Mouse (Mus musculus) limb, embryonic 13.5 days (tissue): Measurements from ENCODE around the gene Zfp652. TPM values are rescaled to one million over a fixed set of nuclear protein-coding genes. Genes with fewer than 3 reads are reported as not detected.

Experiments
- ATAC-seq: fragments of 200-750 bp; cut with Nextera tagmentation; 2 replicates; pipeline ENCODE4 v1.8.0; 2017; ENCODE audit warnings: low read depth, moderate number of reproducible peaks, moderate TSS enrichment; ENCODE audit not compliant: low FRiP score
- H3K27ac ChIP-seq: fragments of 300-500 bp; sonication (generic); 2 replicates; pipeline ENCODE4 v1.5.1; 2015; ENCODE audit warnings: inconsistent platforms, mild to moderate bottlenecking, moderate library complexity
- H3K27me3 ChIP-seq: fragments of 300-500 bp; sonication (generic); 2 replicates; pipeline ENCODE4 v1.6.1; 2015; ENCODE audit warnings: mild to moderate bottlenecking, inconsistent platforms
- H3K36me3 ChIP-seq: fragments of 300-500 bp; sonication (generic); 2 replicates; pipeline ENCODE4 v1.6.1; 2015; ENCODE audit warnings: inconsistent platforms, mild to moderate bottlenecking, moderate library complexity
- H3K4me1 ChIP-seq: fragments of 300-500 bp; sonication (generic); 2 replicates; pipeline ENCODE4 v1.6.1; 2015; ENCODE audit warnings: inconsistent platforms
- H3K4me2 ChIP-seq: fragments of 300-500 bp; sonication (generic); replicated peaks from 2 replicates; pipeline ENCODE4 v1.6.1; 2015; ENCODE audit warnings: inconsistent platforms, mild to moderate bottlenecking, moderate library complexity
- H3K4me3 ChIP-seq: fragments of 300-500 bp; sonication (generic); 2 replicates; pipeline ENCODE4 v1.5.1; 2015; ENCODE audit warnings: moderate library complexity, mild to moderate bottlenecking, inconsistent platforms
- H3K9ac ChIP-seq: fragments of 300-500 bp; sonication (generic); 2 replicates; pipeline ENCODE4 v1.6.1; 2015; ENCODE audit warnings: mild to moderate bottlenecking, inconsistent platforms
- H3K9me3 ChIP-seq: fragments of 300-500 bp; sonication (generic); 2 replicates; pipeline ENCODE4 v1.6.1; 2016; ENCODE audit warnings: inconsistent platforms
- WGBS: fragments of 180-500 bp; shearing (Covaris S2); methylation state at CpG from one replicate; pipeline ENCODE4 v1.1.7; 2015; 5-methylcytosine and 5-hydroxymethylcytosine counted together
- polyA plus RNA-seq: library from polyadenylated mRNA; unstranded; fragments of >200 nt; fragmentation: Nextera tagmentation; extraction: Ambion mirVana; gene quantifications from 2 replicates; pipeline ENCODE4 v1.2.1, GENCODE M21; 2015

The Zfp652 gene
- polyA plus RNA-seq, 1 experiment from 2014 or later = 26.8 TPM

DNA sequence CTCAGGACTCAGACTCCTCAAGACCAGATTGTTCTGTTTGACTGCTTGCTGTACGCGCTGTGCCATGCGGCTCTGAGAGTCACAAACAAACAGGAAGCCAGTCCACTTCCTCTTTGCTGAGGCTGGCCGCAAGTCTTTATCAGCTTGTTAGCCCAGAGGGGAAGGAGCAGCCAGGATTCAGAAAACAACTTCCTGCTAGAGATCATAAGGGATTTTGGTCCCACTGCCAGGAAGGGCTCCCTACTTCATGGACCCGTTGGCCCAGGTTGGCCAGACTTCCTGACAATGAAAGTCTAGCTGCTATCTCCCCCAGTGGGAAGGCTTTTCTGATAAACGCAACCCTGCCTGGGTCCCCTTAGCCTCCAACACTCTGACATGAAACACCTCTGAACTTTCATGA lies 24.0 kb upstream of the Zfp652 start:
- Histone ChIP-seq H3K27ac (peak overlapping the region; percentile 33; the same call in 1 of the 2 replicates), H3K36me3 (no peaks in the 10 kb centered on the region), H3K4me2 (no peak overlapping the region; the same call in 1 of the 2 replicates), H3K4me1 (peaks cover 5% of the 10 kb centered on the region; the same call in 1 of the 2 replicates), H3K4me3 (no peak overlapping the region), H3K27me3 (no peaks in the 10 kb centered on the region), H3K9me3 (no peaks in the 10 kb centered on the region), H3K9ac (no peak overlapping the region)
- ATAC-seq = no peak
- WGBS = 57% methylated on average over 6 of the region's 6 CpGs

DNA sequence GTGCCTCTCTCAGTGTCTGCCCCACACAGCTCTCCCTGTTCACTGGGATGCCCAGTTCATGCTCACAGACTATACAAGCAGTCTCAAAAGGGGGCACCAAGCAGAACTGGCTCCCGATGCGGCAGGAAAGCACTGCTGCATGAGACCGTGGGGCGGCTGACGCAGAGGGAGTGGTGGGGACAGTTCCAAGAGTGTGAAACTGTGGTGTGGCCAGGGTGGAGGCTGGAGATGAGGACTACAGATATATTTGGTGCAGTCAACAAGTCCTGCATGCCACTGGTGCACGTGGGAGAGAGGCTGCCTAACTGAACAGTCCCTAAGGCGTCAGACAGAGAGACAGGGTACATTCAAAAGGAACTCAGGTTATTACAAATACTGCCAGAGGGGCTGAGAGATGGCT lies 23.5 kb upstream of the Zfp652 start:
- peak overlapping the region; percentile 33; the same call in 1 of the 2 replicates for H3K27ac ChIP-seq
- H3K9ac ChIP-seq = no peak overlapping the region
- H3K27me3 ChIP-seq = no peaks in the 10 kb centered on the region
- H3K4me3 ChIP-seq = no peak overlapping the region
- H3K4me2 ChIP-seq = no peak overlapping the region; the same call in 1 of the 2 replicates
- H3K4me1 ChIP-seq = peaks cover 5% of the 10 kb centered on the region; the same call in 1 of the 2 replicates
- H3K9me3 ChIP-seq = no peaks in the 10 kb centered on the region
- 66% methylated on average over 7 of the region's 7 CpGs for WGBS
- ATAC-seq = no peak
- no peaks in the 10 kb centered on the region for H3K36me3 ChIP-seq

DNA sequence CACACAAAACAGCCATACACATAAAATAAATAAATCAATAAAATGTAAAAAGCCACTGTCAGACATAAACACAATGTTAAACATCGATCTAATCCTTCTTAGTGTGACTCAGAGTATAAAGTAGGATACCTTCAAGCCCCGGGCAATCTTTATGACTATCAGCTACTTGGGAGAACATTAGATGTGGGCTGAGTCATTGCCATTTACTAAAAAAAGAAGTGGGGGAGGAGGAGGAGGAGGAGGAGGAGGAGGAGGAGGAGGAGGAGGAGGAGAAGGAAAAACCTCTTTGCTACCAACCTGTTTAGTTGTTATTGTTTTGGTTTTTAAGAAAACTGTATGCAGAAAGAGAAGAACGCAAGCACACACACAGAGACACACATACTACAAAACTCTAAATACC lies 22.9 kb upstream of the Zfp652 start:
- Histone ChIP-seq H3K4me2 (no peak overlapping the region), H3K4me3 (no peak overlapping the region), H3K9me3 (no peaks in the 10 kb centered on the region), H3K27ac (no peak overlapping the region), H3K9ac (no peak overlapping the region), H3K36me3 (no peaks in the 10 kb centered on the region), H3K4me1 (peaks cover 5% of the 10 kb centered on the region; the same call in 1 of the 2 replicates), H3K27me3 (no peaks in the 10 kb centered on the region)
- no peak for ATAC-seq
- WGBS = 79% methylated on average over 3 of the region's 3 CpGs

DNA sequence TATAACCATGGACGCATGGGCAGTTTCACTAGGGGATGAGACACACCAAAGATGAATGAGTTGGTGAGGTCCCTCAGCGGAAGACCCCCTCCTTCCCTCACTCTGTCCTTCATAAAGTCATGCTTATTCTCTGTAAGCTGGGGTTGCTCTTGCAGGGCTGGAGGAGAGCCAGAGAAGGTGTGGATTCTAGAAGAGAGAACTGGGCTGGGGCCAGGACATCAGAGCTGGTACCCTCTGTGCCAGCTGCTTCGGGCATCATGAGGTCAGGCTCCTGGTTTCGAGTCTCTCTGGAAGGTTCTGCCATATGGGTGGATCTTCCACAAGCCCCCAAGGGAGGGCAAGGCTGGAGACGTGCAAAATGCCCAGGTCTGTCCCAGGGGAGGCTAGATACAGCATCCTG lies 13.9 kb upstream of the Zfp652 start:
- Histone ChIP-seq H3K27me3 (no peaks in the 10 kb centered on the region), H3K9ac (no peak overlapping the region), H3K4me2 (no peak overlapping the region), H3K36me3 (no peaks in the 10 kb centered on the region), H3K4me1 (peaks cover 2% of the 10 kb centered on the region; the same call in 1 of the 2 replicates), H3K27ac (no peak overlapping the region), H3K4me3 (no peak overlapping the region), H3K9me3 (no peaks in the 10 kb centered on the region)
- WGBS = 84% methylated on average over 5 of the region's 5 CpGs
- no peak for ATAC-seq

DNA sequence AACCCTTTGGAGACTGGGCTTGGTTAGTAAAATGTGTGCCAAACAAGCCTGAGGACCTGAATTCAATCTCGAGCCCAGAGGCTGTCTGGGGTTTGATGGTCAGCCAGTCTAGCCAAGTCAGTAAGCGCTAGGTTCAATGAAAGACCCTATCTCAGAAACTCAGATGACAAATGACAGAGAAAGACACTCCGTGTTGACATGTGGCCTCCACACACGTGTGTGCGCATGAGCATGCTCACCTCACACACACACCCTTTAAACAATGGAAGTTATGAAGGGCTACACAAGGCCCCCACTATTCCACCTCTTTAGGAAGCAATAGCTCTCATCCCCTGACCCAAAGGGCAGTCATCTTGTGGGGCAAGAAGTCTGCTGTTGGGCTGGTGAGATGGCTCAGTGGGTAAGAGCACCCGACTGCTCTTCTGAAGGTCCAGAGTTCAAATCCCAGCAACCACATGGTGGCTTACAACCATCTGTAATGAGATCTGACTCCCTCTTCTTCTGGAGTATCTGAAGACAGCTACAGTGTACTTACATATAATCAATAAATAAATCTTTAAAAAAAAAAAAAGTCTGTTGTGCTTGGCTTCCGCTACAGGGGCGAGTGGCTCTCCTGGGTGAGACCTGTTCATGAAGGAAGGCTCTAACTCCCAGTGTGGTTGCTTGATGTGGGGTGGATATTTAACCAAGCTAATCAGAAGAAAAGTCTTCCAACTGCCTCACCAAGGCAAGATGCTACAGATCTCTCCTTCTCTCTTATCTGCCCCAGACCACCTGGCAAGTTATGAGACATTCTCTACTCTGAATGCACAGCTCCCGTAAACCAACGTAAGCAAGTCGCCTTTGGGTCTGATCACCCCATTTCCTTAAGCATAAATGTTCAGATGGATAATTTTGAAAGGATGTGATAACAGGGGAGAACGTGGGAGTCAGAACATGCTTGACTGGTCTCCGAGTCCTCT lies 11.4 kb upstream of the Zfp652 start:
- Histone ChIP-seq H3K4me1 (peaks cover 2% of the 10 kb centered on the region; the same call in 1 of the 2 replicates), H3K27ac (no peak overlapping the region), H3K4me2 (no peak overlapping the region), H3K36me3 (no peaks in the 10 kb centered on the region), H3K4me3 (no peak overlapping the region), H3K9me3 (no peaks in the 10 kb centered on the region), H3K9ac (no peak overlapping the region), H3K27me3 (no peaks in the 10 kb centered on the region)
- 90% methylated on average over 13 of the region's 13 CpGs for WGBS
- no peak for ATAC-seq

DNA sequence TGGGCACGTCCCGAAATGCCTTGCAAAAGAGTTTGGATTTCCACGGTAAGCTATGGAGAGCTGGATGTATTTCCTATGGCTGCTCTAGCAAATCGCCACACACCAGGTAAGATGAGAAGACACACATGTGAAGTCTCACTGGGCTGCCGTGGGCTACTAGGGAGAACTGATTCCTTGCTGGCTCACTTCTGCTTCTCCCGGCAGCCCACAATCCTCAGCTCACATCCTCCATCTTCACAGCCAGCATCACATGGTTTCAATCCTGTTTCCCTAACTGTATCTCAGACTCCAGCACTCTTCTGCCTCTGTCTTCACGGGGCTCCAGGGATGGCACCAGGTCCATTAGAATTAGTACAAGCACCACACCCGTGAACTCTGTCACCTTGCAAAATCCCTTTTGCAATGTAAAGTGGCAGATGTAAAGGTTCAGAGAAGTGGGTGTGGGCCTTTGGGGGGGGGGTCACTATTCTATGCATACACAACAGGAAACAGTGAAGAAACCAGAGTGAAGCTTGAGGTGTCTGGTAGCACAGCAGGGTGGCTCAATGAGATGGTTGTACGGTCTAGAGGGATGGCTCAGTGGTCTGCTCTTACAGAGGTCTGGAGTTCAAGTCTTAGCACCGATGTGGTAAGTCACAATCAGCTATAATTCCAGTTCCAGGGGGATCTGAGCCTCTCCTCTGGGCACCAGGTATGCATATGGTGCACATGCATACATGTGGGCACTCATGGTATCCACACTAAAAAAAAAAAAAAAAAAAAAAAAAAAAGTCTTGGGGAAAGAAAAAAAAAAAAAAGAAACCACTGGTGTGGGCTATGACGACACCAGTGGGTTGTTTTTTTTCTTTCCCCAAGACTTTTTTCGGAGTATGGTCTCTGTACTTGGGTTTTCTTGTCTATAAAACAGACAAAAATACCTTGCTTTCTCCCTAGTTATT lies 8.2 kb upstream of the Zfp652 start:
- Histone ChIP-seq H3K36me3 (no peaks in the 10 kb centered on the region), H3K27ac (no peak overlapping the region), H3K4me3 (no peak overlapping the region), H3K27me3 (no peaks in the 10 kb centered on the region), H3K4me2 (no peak overlapping the region), H3K4me1 (peaks cover 9% of the 10 kb centered on the region), H3K9ac (no peak overlapping the region), H3K9me3 (no peaks in the 10 kb centered on the region)
- 86% methylated on average over 12 of the region's 12 CpGs for WGBS
- ATAC-seq = no peak

DNA sequence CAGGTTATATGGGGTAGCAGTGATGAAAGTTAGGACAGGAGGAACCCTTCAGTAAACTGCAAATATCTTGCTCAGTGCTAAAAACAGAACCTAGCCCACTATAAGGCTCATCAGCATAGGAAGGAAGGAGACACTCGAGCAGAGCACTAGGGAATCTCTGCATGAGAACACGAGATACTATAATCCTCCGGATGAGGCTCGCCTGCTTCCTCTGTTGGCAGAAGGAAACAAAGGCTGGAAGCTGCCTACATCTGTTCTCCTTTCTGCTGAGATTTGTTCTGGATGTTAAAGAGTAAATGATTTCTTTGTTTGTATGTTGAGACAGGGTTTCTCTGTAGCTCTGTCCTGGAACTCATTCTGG lies 7.5 kb upstream of the Zfp652 start:
- Histone ChIP-seq H3K27ac (no peak overlapping the region), H3K4me3 (no peak overlapping the region), H3K36me3 (no peaks in the 10 kb centered on the region), H3K9ac (no peak overlapping the region), H3K27me3 (no peaks in the 10 kb centered on the region), H3K9me3 (no peaks in the 10 kb centered on the region), H3K4me2 (no peak overlapping the region), H3K4me1 (peaks cover 9% of the 10 kb centered on the region)
- ATAC-seq = no peak
- WGBS = 78% methylated on average over 4 of the region's 4 CpGs

DNA sequence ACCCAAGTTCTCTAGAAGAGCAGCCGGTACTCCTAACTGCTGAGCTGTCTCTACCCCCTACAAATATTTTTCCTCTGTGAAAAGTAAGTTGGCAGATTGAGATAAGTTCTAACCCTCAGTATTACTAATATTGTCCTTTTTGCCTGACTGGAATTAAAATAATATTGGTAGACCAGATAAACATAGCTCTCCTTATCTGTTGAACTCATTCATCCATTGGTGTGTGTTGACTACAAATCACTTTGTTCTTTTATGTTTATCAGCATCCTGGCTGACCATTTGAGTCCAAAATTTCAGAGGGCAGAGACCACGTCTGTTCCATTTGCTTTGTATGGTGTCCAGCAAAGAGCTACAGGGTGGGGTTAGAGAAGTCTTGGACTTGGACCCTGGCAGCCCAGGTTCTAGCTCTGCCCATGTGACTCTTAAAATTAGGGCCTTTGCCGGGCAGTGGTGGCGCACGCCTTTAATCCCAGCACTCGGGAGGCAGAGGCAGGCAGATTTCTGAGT lies 2.9 kb upstream of the Zfp652 start:
- Histone ChIP-seq H3K27me3 (no peaks in the 10 kb centered on the region), H3K27ac (no peak overlapping the region), H3K9me3 (no peaks in the 10 kb centered on the region), H3K36me3 (no peaks in the 10 kb centered on the region), H3K9ac (no peak overlapping the region), H3K4me2 (no peak overlapping the region), H3K4me3 (no peak overlapping the region), H3K4me1 (peaks cover 20% of the 10 kb centered on the region)
- ATAC-seq = no peak
- WGBS = 90% methylated on average over 6 of the region's 6 CpGs

DNA sequence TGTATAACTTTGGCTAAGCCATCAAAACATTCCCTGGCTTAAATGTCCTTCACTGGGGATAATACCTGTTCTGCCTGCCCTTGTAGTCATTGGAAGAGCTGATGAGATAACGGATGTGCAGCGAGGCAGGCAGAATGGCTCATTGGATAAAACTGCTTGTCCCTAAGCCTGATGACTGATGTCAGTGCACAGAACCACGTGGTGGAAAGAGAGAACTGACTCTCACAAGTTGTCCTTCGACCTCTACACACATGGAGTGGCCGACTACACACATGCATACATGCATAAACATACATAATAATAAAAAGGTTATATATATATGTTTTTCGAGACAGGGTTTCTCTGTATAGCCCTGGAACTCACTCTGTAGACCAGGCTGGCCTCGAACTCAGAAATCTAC lies 2.0 kb upstream of the Zfp652 start:
- Histone ChIP-seq H3K27ac (no peak overlapping the region), H3K4me3 (no peak overlapping the region), H3K36me3 (no peaks in the 10 kb centered on the region), H3K4me2 (no peak overlapping the region), H3K9ac (no peak overlapping the region), H3K27me3 (no peaks in the 10 kb centered on the region), H3K9me3 (no peaks in the 10 kb centered on the region), H3K4me1 (peaks cover 29% of the 10 kb centered on the region)
- no peak for ATAC-seq
- 84% methylated on average over 7 of the region's 7 CpGs for WGBS

DNA sequence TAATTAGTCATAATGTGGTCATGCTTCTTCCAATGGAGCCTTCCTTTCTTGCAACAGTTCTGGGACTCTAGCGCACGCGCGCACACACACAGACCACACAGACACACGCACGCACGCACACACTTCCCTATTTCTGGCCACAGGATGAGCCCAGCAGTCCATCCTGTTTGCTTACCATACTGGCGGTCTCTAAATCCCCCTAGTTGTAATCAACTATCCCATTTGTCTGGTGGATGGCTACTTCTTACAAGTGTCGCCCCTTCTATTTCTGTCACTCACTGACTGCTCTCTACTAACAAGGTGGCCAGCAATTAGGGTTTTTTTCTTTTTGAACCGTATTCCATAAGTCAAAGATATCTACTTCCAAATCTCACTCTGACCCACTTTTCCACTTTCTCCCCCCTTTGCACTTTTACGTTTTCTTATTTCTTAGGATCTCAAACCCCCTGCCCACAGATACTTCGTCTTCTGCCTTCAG lies 349 bp upstream of the Zfp652 start:
- Histone ChIP-seq H3K36me3 (no peaks in the 10 kb centered on the region), H3K4me2 (peak overlapping the region; percentile 92), H3K9ac (no peak overlapping the region), H3K4me3 (peak overlapping the region; percentile 96), H3K27ac (peak overlapping the region; percentile 97; the same call in 1 of the 2 replicates), H3K4me1 (peaks cover 39% of the 10 kb centered on the region), H3K9me3 (no peaks in the 10 kb centered on the region), H3K27me3 (no peaks in the 10 kb centered on the region)
- 36% methylated on average over 12 of the region's 12 CpGs for WGBS
- ATAC-seq = 0 out of 2 replicates have a peak, but pooled peaks have one; percentile 12

DNA sequence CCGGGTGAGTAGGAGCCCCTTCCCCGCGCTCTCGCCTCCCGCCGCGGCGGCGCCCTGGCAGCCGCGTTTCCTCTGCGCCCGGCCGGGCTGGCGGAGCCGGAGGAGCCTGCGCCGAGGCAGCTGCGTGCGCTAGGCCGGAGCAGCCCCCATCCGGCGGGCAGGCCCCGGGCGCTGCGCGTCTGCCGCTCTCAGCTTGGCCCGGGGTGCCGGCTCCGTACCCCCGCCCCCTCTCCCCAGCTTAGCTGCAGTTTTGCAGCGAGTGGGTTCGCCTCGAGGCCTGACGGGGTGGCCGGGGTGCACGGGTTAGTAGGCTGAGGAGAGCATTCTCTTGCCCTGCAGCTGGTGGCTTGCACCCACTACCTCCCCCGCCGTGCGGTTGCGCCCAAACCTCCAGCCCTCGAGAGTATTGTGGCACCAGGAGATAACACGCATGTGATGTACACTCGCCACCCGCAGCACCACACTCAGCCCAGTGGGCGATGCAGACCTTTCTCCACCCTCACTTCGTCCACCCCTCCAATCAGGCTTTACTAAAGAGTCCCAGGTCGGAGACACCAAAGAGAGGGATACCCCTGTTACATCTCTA lies 845 bp downstream of the Zfp652 start:
- peak; percentile 48 for ATAC-seq
- H3K27ac ChIP-seq = peak overlapping the region; percentile 97
- 0% methylated on average over 39 of the region's 49 CpGs for WGBS
- peak overlapping the region; percentile 96 for H3K4me3 ChIP-seq
- peaks cover 29% of the 10 kb centered on the region for H3K4me1 ChIP-seq
- H3K36me3 ChIP-seq = no peaks in the 10 kb centered on the region
- H3K27me3 ChIP-seq = no peaks in the 10 kb centered on the region
- H3K9me3 ChIP-seq = no peaks in the 10 kb centered on the region
- peak overlapping the region; percentile 92 for H3K4me2 ChIP-seq
- peak overlapping the region; percentile 98 for H3K9ac ChIP-seq
